Mouse (Mus musculus): ENCODE results near the gene C530008M17Rik.

C530008M17Rik gene

DNA sequence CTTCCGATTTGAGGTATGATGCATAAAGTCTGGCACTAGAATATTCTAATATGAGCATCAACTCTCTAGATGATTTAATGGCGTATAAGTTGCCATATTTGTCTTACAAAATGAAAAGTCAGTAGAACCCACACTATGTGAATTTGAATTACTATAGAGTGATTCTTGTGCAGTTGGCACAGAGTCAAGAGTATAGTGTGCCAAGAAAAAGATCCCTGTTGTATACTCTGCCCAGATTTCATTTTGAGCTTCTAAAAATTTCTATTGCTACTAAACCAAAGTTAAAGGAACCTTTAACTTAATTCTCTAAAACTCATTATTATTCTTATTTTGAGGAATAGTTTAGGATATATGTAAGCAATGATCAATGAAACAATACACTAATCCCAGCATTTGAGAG, at the start of gene C530008M17Rik:
TSS of gene C530008M17Rik (plus strand) at position 301 of the 400 bp plus-strand sequence.
- no peak for DNase-seq (ENCODE audit: low spot score in 2 of 2)

DNA sequence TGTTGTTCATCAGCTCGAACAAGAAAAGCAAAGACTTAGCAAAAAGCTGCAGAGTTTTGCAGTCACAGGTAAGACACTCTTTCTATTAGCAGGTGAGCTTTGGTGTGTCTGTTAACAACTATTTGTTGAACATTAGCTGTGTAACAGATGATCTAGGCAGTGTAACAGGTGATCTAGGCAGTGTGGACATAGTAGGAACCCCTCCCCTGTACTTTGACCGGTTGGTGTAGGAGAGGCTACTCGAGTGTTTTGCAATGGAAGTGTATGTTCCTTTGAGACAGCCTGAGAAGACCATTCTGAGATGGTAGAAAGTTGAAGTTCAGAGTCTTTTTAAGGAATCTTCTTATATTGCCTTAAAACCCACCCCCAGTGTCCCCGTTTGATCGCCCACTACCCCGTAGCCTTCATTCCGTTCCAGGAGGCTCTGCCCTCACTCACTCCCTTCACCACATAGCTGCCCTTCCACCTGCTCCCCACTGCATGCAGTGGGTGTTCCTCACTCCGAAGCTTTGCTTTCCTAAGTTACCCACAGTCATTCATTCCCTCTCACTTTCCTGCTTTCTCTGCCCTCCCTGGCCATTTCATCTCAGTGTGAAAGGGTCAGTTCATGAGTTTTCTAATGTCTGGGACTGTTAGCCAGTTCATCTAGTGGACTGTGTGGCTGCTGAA, 46.5 kb upstream of the C530008M17Rik start:
- no peak for DNase-seq (ENCODE audit: low spot score in 2 of 2)

DNA sequence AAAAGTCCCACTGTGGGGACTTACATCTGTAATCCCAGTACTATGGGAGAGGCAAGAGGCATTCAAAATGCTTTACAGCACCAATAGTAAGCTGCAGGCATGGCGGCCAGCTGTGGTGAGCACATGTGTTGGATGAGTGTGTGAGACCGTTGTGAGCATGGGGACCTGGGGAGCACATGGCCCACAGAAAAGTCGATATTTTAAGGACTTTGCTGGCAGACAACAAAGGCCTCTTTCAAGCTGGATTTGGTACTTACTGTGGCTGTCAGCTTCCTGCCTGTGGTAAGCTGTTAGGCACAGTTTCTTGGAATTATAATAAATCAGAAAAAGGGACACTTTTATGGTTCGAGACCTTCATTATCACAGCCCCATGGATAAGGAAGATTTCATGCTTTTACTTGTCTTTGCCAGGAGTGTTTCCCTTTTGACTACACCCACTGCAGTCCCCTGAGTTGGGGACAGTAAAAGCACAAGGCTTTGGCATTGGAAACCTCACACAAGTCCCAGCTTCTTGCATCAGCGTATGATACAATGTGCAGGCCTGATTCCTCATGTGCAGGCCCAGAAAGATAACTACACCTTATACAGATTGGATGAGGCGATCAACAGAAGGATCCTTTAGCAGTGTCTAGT, 43.3 kb upstream of the C530008M17Rik start:
- DNase-seq (ENCODE audit: low spot score in 2 of 2) = no peak

DNA sequence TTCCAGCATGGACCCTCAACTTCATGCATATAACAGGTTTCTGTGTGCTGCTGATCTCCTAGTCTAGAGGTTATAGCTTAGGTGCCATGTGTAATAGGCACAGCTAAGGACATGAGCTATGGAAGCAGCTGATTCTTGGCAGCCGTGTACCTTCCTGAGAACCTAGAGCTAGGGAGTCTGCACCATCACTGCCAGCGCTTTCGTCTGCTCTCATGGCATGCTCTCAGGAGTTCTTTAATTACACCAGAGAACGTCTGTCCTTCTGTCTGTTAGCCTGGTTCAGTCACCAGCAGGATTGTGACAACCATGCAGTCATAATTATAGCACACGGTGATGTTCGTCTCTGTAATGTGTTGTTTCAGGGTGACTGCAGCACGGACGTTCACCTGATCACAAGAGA, 41.0 kb upstream of the C530008M17Rik start:
- DNase-seq (ENCODE audit: low spot score in 2 of 2) = no peak

DNA sequence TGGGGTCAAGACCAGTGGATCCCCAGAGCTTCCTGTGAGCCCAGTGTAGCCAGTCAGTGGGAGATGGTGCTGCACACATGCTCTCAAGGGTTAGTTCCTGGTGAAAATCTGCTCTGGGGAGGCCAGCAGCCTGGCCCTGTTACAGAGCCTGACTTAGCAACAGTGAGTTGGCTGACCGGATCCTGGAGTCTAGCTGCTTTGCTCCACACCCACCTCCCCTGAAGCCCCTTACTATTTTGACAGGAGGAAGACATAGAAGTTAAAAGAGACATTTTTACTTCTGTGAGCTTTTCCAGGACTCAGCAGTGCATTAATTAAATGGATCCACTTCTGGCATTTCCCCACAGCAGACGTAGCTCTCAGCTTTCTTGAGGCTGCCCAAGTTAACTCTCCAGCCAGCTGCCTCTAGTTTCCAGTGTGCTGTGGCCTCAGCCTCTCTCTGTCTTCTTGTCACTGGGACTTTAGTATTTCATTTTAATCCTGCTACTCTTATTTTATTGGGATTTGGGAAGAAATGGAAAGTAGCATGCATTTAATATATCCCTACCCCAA, 40.0 kb upstream of the C530008M17Rik start:
- no peak for DNase-seq (ENCODE audit: low spot score in 2 of 2)

DNA sequence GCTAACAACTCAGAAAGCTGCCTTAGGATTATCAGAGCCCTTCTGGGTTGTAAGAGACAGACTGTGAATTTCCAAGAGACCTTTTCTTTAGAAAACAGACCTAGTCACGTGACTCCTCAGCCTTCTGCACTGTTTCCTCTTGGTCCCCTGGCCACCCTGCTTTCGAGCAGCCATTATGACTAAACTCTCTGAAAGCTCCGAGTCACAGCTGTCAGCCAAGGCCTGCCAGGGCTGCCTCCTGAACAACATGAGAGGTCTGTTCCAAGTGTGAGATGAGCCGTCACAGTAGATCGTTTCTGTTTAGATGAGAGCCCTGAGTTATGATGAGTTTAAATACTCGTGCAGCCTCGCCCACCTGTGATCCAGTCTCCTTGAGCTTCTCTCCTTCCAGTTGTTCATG, 37.6 kb upstream of the C530008M17Rik start:
- no peak for DNase-seq (ENCODE audit: low spot score in 2 of 2)

DNA sequence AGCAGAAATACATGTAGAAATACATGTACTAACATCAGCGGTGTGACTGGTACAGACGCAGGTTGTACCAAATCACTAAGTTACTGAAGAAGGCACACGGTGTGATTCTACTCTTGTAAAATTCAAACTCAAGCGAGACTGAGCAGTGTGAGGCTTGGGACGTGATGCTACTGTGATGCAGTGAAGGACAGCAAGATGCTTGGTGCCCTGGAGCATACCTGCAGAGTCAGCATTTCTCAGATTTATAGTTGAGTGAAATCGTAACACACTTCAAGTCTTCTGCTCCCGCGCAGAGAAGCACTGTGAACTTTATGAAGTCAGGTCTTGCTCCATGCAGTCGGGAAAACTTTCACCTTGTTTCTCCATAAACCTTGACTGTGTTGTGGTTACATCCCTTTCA, 32.6 kb upstream of the C530008M17Rik start:
- DNase-seq (ENCODE audit: low spot score in 2 of 2) = no peak

DNA sequence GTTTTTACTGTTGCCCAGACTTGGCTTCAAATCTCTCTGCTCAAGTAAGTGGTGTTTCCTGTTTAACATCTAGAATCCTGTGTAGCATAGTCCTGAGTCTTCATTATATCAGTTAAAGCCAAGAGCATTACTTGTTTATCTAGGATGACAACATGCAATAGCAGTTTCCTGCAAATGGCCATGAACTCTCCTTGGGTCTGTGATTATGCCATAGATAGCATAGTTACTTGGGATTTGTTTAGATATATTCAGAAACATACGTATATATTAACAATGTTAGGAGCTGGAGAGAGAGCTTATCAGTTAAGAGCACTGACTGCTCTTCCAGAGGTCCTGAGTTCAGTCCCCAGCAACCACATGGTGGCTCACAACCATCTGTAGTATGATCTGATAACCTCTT, 28.5 kb upstream of the C530008M17Rik start:
- DNase-seq (ENCODE audit: low spot score in 2 of 2) = no peak

DNA sequence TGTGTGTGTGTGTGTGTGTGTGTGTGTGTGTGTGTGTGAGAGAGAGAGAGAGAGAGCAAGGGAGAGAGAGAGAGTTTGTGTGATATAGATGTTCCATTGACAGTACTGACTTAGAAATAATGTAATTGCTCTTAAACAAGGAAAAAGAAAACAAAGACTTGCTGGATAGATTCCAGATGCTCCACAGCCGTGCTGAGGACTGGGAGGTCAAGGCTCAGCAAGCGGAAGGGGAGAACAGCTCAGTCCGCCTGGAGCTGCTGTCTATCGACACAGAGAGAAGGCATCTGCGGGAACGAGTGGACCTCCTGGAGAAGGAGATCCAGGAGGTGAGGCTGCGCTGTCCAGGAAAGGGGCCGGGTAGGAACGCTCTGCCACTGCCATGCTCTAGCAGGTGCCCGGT, 22.3 kb upstream of the C530008M17Rik start:
- DNase-seq (ENCODE audit: low spot score in 2 of 2) = no peak

DNA sequence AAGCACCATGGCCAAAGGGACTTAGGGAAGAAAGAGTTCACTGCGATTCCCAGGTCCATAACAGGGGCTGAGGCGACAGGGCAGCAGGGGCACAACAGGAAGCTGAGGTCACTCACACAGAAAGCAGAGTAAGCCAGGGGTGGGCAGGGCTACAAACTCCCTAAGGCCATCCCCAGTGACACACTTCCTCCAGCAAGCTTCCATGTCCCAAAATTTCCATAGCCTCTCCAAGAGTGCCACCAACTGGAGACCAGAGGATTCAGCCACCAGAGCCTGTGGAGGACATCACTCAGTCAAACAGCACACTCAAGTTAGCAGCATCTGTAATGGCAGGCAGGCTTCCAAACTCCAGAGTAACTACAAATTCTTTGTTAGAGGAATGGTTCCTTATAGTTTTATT, 20.7 kb upstream of the C530008M17Rik start:
- no peak for DNase-seq (ENCODE audit: low spot score in 2 of 2)

DNA sequence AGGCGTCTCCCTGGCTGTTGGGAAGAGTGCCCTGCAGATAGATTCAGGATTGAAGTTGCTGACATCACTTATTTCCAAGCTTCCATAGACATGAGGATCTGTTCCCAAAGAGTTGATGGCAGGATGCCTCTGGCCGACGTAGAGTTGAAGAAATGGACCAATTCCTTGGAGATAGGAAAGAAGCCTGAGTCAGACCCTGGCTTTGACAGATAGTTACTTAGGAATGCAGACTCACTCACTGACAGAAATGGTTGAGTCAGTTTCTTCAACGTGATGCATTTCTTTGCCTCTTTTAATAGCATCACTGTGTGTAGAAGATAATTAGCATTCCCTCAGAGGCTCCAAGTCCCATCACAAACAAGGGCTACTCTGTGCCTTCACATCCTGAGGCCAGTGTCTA, 14.2 kb upstream of the C530008M17Rik start:
- no peak for DNase-seq (ENCODE audit: low spot score in 2 of 2)

DNA sequence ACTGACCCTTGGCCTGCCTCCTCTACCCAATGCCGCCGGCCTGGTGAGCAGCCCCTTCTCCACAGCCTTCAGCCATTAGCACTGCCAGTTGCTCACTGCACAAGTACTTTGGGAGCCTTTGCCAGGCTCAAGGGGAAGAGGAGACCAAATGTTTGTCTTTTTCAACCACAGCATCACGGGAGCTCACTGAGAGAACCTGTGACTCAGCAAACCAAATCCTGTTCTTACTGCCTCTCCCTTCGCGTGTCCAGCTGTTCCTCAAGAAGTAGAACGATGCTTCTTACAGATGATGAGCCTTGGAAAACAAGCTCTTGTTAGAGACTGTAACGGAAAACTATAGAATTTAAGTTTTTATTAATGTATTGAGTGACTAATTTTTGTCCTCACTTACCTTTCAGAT, 12.1 kb upstream of the C530008M17Rik start:
- no peak for DNase-seq (ENCODE audit: low spot score in 2 of 2)

DNA sequence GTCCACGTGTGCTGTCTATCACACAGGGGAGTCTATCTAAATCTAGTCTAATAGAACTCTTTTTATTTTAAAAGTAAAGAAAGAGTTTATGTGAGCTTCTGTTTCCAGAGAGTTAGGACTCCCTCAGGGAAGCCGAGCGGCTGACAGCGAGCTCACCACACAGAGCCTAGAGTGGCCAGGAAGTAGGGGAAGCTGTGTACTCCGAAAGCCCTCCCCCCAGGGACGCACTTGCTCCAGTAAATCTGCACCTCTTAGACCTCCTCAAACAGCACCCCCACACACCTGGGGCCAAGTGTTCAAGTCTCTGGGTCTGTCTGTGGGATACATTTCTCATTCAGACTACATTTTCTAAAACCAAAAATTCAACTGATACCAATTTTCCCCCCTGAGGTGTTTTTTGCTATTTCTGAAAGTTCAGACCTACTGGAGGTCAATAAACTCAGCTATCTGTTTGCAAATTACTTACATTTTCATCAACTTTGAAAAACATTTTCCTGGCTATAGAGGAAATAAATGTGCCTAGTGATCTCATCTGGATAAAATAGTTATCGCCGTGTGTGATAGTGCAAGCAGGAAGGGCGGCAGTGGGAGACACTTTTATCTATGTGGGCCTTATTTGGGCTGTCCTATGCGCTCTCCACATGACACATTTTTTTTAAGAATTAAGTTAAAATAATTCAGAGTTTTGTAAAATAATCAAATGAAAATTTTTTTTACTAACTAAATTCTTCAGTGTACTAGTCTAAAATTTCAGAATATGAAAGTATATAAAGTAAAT, 11.0 kb upstream of the C530008M17Rik start:
- no peak for DNase-seq (ENCODE audit: low spot score in 2 of 2)

DNA sequence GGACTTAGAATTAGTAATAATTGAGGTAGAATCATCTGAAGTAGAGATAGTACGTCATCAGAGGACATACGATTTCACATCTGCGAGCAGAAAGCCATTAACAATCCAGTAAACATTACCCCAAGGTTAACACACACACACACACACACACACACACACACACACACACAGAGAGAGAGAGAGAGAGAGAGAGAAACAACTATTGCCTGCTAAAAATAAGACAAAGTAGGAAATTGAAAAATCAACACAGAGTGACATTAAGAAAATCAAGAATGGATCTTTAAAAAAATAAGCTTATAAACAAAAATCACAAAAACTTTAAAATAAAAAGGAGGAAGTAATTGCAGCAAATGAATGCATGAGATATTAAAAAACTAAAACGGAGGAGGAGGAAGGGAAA, 6.4 kb upstream of the C530008M17Rik start:
- no peak for DNase-seq (ENCODE audit: low spot score in 2 of 2)

DNA sequence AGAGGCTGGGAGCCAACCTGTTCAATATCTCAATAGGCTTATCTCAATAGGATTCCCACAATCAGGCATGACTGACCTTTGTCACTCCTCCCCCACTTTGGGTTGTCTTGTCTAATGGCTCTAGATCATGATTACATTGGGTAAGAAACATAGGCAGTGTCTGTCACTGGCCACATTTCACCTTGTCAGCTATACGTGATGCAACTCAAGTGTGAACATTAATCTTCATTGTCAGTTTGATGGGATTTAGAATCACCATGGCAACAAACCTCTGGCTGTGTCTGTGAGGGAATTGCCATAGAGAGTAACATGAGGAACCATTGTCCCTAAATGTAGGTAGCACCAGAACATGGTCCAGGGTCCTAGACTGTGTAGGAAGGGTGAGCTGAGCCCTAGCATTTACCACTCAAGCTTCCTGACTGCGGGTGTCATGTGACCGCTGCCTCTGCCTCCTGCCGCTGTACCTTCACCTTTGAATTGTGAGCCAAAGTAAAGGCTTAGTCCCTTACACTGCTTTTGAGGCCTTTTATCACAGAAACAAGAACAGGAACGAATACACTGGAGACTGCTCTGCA, 5.1 kb upstream of the C530008M17Rik start:
- no peak for DNase-seq (ENCODE audit: low spot score in 2 of 2)

DNA sequence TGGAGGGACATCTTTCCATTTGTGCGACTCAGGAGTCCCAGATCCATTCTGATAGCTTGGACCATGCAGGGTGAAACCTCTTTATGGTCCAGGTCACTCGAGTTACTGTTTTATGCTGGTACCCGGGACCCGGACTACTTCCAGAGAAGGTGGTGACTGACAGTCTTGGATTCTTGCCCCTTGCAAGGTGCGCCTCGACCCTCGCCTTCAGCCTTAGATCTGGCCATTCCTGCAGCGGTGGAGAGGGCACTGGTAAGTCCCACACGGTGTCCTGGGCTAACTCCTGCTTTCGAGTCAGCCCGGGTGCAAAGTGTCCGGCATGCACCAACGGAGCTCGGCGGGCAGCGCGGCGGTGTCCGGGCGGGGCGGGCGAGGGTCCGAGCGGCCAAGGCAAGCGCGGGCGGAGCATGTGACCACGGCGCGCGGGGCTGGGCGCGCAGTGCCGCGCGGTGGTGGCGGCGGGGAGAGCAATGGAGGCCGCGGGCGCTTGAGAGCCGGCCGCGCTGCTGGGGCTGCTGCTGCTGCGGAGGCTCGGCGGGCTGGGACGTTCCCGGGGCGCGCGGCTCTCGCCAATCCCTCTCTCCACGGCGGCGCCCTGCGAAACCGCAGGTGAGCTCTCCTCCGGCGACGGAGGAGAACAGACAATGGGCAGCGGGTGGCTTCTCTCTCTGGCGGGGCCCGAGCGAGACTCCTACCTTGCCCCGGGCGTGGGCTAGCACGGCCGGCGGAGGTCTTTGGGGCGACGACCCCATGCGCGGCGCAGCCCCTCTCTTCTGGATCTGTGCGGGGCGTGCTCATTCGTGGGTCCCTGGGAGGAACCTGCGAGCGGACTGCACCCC, 1.2 kb downstream of the C530008M17Rik start:
- DNase-seq (ENCODE audit: low spot score in 2 of 2) = peak; percentile 6 to 10

DNA sequence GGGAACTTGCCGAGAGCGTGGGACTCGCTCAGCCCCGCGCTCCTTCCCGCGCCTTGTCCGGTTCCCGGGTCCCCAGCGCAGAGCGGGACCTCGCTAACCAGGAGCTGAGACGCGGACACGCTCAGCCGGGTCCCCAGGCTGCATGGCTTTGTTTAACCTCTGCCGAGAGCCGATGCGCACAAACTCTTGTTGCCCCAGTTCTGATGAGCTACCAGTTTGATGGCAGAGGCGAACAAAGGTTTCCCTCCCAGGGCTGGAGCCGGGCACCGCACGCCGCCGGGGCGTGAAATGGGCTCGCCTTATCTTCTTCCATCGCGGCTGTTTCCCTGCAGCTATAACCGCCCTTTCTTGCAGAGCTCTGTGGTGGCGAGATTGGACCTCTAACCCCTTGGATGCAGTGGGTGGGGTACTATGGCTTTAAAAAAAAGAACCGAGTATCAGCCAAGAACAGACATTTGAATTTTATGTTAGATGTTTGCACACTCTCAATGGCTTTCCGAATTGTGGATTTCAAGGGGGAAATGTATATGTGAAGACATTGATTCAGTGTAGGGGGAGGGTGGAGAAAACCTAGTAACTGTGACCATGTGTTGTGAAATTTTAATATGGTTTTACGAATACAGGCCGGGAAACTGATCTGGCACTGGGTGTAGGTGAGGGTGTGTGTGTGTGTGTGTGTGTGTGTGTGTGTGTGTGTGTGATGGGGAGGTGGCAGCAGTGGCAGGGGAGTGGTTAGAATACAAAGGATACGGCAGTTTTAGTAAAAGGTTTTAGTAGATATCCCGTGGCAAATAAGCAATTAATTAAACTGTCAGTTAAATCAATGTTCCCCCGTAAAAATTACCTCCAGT, 2.0 kb downstream of the C530008M17Rik start:
- peak; percentile 48 to 70 for DNase-seq (ENCODE audit: low spot score in 2 of 2)

DNA sequence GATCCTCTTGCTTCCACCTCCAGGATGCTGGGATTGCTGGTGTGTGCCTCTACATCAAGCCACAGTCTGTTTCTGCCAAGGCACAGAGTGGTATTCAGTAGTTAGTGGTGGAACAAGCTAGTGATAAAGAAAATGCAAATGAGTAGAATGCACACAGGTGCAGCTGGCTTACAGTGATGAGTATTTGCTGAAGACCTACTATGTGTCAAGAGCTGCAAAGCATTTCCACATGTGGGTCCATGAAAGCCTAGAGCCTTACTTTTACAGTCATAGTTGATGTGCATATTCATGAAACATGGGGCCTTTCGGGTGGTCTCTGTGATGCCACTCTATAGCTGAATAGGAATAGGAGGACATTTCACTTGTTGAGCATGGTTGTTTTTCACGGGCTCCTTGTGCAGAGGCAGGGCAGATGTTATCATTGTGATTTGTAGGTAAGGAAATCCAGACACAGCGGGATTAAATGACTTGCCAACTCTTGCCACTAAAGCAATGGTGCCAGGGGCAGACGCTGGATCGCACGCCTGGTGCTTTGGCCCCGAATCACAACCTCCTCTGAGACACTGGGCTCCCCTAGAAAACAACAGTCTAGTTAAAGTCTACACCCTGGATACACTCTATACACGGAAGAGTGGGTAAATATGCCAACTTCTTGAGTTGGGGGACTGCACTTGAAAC, 3.8 kb downstream of the C530008M17Rik start:
- DNase-seq (ENCODE audit: low spot score in 2 of 2) = no peak

DNA sequence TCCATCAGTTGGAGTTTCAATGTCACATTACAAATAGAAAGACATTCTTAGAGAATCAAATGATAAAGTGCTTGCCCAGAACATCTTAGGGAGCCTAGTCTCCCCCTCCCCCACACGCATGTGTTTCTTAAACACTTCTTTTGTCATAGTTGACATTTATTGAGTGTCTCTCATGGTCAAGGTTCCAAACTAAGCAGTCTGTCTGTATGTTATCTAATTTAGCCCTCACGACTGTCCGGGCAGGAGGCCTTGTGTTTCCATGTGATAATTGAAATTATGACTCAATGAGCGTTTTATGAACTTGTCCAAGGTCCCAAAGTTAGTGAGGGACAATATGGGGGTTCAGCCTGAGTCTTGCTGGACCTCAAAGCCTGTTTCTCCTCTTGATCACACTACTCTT, 5.0 kb downstream of the C530008M17Rik start:
- DNase-seq (ENCODE audit: low spot score in 2 of 2) = peak in 1 of 2 experiments; percentile 6

DNA sequence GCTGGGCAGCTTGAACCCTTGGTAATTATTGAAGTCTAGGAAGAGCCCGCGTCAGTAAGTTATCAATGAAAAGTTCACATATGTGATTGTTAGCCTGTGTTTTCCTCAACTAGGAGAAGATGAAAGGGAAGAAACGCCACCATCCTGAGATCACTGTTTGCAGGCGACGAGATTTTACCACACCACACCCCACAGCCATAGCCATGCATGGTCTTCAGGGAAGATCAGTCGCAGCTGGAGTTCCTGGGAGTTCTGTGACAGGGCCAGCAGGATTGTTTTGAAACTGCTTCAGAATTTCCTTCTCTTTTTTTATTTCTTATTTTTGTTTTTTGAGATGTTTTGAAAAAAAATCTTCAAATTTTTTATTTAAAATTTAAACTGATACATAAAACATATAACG, 8.6 kb downstream of the C530008M17Rik start:
- DNase-seq (ENCODE audit: low spot score in 2 of 2) = no peak

Measured in spleen, postnatal 36 days (tissue).